Mouse (Mus musculus) spleen, postnatal 4 days (tissue): ENCODE data around the gene Fam98a.

Experiments used
- DNase-seq, 2 experiments: peaks; one replicate each; pipeline ENCODE4 v3.0.0; 2022; ENCODE audit warnings: low spot score in 2 of 2

Gene Fam98a

DNA sequence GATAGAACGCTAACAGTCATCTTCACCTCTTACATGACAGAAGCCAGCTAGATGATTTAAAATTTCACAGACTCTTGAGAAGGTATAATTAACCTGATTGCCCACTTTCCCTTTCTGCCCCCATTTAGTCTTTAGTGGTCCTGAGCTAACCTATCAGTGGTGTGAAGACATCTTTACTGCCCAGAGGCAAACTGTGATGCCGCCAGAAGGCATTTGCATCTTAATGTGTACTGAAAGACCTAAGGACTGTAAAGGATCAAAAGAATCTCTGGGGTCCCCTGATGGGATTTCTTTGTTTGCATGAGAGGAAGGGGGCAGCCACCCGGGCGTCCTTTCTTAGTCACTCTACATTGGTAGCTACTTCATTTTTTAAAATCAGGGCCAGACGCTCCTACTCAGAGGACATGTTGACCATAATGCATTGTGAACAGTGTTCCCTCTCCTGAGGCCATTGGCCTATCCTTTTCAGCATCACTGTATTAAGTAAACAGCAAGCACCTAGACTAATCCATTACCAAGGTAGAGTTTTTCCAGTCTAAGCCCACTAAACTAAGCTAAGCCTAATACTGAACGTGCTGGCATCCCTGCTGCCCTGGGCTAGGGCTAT, 30.4 kb downstream of the Fam98a start:
- DNase-seq = no peak

GRCm38 (mm10) chr17:75519239-75519900, 32.4 kb downstream of the Fam98a start:
- no peak for DNase-seq

- DNase-seq = no peak
These were observed 33.4 kb downstream of the Fam98a start for GRCm38 (mm10) chr17:75518181-75518901.

GRCm38 (mm10) chr17:75516591-75516990, 35.2 kb downstream of the Fam98a start:
- DNase-seq = no peak

- no peak for DNase-seq
These were observed 42.5 kb downstream of the Fam98a start for GRCm38 (mm10) chr17:75509257-75509656.

- no peak for DNase-seq
These were observed 44.8 kb downstream of the Fam98a start for GRCm38 (mm10) chr17:75506708-75507641.

GRCm38 (mm10) chr17:75506097-75506675, 45.6 kb downstream of the Fam98a start:
- no peak for DNase-seq

- no peak for DNase-seq
These were observed 46.7 kb downstream of the Fam98a start for GRCm38 (mm10) chr17:75505053-75505452.

- no peak for DNase-seq
These were observed 48.7 kb downstream of the Fam98a start for GRCm38 (mm10) chr17:75503031-75503430.

DNA sequence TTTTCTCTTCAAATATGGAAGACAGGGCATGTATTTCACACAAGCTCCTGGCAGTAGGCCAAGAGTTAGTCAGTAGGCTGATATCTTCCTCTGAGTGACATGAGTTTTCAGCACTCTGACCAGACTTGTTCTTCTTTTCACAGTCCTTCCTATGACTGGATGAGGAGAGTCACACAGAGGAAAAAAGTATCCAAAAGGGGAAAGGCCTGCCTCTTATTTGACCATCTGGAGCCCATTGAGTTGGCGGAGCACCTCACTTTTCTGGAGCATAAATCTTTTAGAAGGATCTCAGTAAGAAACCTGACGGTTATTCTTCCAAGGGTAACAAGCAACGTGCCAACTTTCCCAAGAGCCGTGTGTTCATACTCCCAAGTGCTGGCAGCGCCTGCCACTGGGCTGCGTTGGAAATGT, 53.5 kb downstream of the Fam98a start:
- DNase-seq = no peak

DNA sequence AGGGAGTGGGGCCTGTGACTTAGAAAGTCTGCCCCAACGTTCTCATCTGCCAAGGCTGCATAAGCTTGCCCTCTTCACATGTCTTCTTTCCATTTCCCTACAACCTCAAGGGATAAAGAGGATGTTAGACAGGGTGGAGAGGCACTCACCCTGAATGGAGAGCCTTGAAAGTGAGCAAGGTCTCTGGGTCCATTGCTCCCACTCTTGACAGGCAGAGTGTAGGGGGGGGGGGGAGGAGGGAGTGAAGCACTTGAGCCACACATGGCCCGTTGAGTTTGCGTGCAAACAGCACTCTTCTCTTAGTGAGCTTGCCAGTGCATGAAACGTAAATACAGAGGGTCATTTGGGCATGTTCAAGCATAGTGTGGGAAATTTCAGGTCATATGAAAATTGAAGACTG, 56.5 kb downstream of the Fam98a start:
- no peak for DNase-seq
